Mouse (Mus musculus): ENCODE measurements around the gene Cnp. TPM values are rescaled to one million over a fixed set of nuclear protein-coding genes. Genes with fewer than 3 reads are reported as not detected.
"Not testable (repeated sequence)": the region's sequence is repeated elsewhere in the genome, so short reads cannot be mapped to it uniquely, and the experiment has no call there.

Cnp gene
- total RNA-seq, 4 experiments from 2014 or later = 2.3 to 5.5 (median 4.2) TPM

- no peak for DNase-seq (ENCODE audit: low spot score in 2 of 2)
Observed at GRCm38 (mm10) chr11:100552842-100553241, 21.9 kb upstream of the Cnp start.

DNA sequence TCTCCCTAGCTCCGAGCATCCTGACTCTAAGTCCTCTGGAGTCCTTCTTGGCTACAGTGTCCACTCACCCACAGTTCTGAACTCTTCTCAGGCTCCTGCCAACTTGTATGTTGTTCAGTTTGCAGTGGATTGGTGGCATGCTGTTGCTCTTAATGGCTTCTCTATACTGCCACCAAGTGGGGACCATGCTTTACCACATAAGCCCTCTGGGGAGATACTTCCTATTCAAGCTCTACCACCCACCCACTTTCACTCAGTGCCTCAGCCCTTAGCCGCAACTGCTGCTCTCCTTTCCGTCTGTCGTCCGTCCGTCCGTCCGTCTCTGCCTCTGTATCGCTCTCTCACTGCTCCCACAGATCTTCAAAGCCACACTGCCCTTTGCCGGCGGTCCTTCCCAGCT, 19.1 kb upstream of the Cnp start:
- peak; percentile 16 to 23 for DNase-seq (ENCODE audit: low spot score in 2 of 2)

GRCm38 (mm10) chr11:100557563-100557962, 17.1 kb upstream of the Cnp start:
- no peak for DNase-seq (ENCODE audit: low spot score in 2 of 2)

DNA sequence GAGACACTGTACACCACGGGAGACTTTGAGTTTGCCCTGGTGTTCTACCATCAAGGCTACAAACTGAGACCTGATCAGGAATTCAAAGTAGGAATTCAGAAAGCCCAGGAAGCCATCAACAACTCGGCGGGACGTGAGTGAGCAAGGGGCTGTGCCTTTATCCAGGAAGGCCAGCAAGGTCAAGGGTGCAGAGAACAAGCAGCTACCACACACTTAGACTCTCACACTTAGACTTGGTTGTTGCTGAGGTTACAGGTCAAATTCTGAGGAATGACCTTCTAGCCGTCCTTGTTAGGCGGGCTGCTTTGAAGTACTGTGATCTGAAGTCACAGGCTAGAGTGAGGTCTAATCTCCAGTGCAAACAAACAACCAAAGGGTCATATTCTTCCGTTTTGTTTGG, 15.2 kb upstream of the Cnp start:
- no peak for DNase-seq (ENCODE audit: low spot score in 2 of 2)

DNA sequence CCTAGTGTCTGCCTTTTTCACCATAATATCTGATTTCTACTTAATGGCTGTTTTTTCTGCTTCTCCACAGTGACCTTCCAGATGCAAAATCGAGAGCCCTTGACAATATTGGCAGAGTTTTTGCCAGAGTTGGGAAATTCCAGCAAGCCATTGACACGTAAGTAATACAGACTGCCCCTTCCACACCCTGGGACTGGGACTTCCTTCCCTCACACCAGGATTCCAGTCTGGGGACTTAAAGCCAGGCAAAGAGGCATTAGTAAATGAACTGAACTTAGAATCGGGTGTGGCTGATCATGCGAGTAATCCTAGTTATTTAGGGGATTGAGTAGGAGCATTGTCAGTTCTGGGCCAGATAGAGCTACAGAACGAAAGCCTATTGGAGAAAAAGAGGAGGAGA, 13.0 kb upstream of the Cnp start:
- DNase-seq (ENCODE audit: low spot score in 2 of 2) = no peak

DNA sequence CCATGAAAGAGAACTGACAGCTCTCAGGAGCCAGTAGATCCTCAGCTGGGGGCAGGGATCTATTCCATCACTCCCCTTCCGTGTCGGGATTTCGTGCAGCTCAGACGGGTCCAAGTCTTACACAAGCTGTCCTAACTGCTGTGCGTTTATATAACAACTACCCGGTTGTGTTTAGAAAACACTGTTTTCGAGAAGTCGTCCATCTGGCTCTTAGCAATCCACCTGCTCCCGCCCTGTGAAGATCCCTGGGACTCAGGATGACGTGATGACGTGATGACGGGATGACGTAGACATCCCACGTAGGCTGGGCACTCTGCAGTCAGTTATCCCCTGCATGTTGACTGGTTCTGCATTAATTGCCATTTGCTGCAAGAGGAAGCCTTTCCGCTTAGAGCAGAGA, 10.4 kb upstream of the Cnp start:
- DNase-seq (ENCODE audit: low spot score in 2 of 2) = no peak

- DNase-seq (ENCODE audit: low spot score in 2 of 2) = no peak
Observed at GRCm38 (mm10) chr11:100564703-100565102, 10.0 kb upstream of the Cnp start.

GRCm38 (mm10) chr11:100567229-100567628, 7.5 kb upstream of the Cnp start:
- no peak for DNase-seq (ENCODE audit: low spot score in 2 of 2)

DNA sequence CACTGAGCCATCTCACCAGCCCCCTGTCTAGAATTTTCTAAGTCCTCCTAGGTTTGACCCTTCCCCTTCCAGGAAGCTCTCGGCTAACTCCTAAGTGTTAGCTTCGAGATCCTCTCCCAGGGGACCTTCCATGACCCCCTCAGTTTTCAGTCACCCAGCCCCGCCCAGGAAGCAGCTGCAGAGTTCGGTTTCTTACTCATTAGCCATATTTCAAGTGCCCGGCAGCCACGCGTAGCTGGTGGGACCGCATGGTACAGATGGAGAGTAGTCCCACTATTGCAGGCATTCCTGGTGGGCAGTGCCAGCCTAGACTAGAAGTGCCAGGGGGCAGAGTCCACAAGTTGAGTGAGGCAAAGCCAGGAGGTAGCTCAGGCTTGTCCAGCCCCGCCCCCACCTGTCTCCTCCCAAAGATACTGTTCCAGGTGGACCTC, 6.9 kb upstream of the Cnp start:
- DNase-seq (ENCODE audit: low spot score in 2 of 2) = no peak

GRCm38 (mm10) chr11:100568692-100569091, 6.0 kb upstream of the Cnp start:
- no peak for DNase-seq (ENCODE audit: low spot score in 2 of 2)

- no peak for DNase-seq (ENCODE audit: low spot score in 2 of 2)
Observed at GRCm38 (mm10) chr11:100569789-100570188, 4.9 kb upstream of the Cnp start.

GRCm38 (mm10) chr11:100570430-100571201, 4.1 kb upstream of the Cnp start:
- peak; percentile 43 to 62 for DNase-seq (ENCODE audit: low spot score in 2 of 2)

DNA sequence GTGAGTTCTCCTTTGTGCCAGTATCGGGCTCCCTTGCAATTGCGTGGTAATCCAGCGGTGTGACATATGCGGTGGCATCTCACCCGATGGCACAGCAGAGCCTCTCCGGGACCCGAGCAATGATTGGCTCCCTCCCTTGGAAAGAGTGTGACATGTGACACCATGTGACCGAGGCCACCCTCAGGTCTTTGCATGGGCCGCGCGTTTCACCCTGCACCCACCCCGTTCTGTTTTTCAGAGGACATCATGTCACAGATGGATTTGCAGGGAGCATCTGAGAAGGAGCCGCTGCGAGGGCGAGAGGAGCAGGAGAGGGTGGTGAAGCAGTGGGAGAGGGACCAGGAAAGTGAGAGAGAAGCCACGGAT, 3.5 kb upstream of the Cnp start:
- DNase-seq (ENCODE audit: low spot score in 2 of 2) = no peak

DNA sequence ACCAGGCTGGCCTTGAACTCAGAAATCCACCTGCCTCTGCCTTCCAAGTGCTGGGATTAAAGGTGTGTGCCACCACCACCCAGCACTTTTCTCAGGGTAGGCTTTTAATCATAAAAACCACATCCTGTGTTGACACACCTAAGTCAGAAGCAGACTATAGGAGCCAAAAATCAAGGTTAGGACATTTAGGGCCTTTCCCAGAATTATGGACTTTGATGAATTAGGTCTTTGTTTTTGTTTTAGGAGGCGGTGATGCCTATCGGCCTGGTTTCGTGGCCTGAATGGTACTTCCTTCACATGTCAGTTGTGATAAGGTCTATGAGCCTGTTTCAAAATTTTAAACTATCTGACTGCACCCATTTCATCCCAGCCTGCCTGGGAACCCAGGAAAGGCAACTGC, 516 bp upstream of the Cnp start:
- DNase-seq (ENCODE audit: low spot score in 2 of 2) = no peak

DNA sequence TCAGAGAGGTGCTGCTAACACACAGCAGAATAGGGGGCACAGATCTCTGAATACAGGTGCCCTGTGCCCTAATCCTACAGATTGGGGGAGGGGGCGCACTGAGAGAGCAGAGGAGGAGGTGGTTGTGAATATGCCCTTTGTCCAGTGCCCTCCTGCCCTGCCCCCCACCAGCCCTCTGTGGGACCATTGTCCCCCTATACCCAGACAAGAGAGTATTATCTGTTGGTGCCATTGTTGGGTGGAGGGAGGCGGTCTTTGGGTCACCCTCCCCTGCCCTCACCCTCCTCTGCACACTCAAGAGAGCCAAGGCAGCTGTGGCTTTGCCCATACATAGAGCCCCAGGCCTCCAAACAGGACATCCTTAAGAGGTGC, 766 bp downstream of the Cnp start:
- no peak for DNase-seq (ENCODE audit: low spot score in 2 of 2)

GRCm38 (mm10) chr11:100576256-100576655, 1.6 kb downstream of the Cnp start:
- DNase-seq (ENCODE audit: low spot score in 2 of 2) = no peak

GRCm38 (mm10) chr11:100577852-100578599, 3.3 kb downstream of the Cnp start:
- no peak for DNase-seq (ENCODE audit: low spot score in 2 of 2)

- no peak for DNase-seq (ENCODE audit: low spot score in 2 of 2)
Observed at GRCm38 (mm10) chr11:100579116-100579799, 4.6 kb downstream of the Cnp start.

GRCm38 (mm10) chr11:100580275-100580674, 5.6 kb downstream of the Cnp start:
- no peak for DNase-seq (ENCODE audit: low spot score in 2 of 2)

DNA sequence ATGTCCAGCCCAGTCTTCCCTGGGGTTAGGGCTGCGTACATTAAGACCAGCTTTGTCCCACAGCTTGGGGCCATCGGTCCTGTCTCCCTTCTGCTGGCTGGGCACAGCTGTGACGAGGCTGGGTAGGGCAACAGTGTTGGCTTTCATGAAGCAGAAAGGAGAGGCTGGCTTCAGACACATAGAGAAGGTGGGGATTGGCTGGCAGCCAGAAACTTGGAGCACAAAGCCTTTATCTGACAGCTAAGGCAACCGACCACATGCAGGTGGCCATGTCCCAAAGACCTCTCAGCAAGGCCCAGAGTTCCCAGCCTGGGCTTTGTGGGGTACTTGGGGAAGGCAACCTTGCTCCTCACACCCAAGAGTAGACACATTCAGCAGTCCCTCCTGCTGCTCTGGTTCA, 7.1 kb downstream of the Cnp start:
- DNase-seq (ENCODE audit: low spot score in 2 of 2) = no peak

DNA sequence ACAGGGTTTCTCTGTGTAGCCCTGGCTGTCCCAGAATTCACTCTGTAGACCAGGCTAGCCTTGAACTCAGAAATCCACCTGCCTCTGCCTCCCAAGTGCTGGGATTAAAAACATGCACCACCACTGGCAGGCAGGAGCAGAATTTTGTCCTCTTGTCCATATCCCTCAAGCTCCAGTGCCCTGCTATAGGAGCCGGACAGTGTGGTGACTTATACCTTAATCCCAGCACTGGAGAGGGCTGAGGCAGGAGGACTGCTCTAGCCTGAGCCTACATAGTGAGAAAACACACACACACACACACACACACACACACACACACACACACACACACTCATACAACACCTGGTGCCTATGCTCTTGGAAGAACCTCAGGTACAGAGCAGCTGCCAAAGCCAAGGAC, 7.7 kb downstream of the Cnp start:
- DNase-seq (ENCODE audit: low spot score in 2 of 2) = not testable (repeated sequence)

- no peak for DNase-seq (ENCODE audit: low spot score in 2 of 2)
Observed at GRCm38 (mm10) chr11:100582836-100583235, 8.1 kb downstream of the Cnp start.

Measured in gastrocnemius, adult 8-10 months (tissue).